Mouse (Mus musculus) MEL (cell line): ENCODE data around the gene Gtsf1.

ENCODE experiments used
- BHLHE40 ChIP-seq: IDR thresholded peaks from 2 replicates; pipeline ENCODE4 v1.6.1; 2012; ENCODE audit warnings: low read depth, mild to moderate bottlenecking, inconsistent platforms, low read length, improper control_type of control experiment, borderline replicate concordance
- CHD2 ChIP-seq: IDR thresholded peaks from 2 replicates; pipeline ENCODE4 v1.6.1; 2011; ENCODE audit warnings: low read length, improper control_type of control experiment
- CTCF ChIP-seq, 3 experiments: IDR thresholded peaks in 2 of 3; conservative IDR thresholded peaks in 1 of 3; 2 replicates each; pipeline ENCODE4 v1.5.1; 2011 to 2012; ENCODE audit warnings: low read length in 3 of 3, low read depth in 2 of 3, mild to moderate bottlenecking in 2 of 3, improper control_type of control experiment in 1 of 3, inconsistent platforms in 1 of 3, mixed read lengths in 1 of 3, moderate library complexity in 1 of 3; ENCODE audit not compliant: control insufficient read depth in 1 of 3, insufficient read depth in 1 of 3, poor library complexity in 1 of 3, severe bottlenecking in 1 of 3
- EP300 ChIP-seq, 2 experiments: IDR thresholded peaks; 2 replicates each; pipeline ENCODE4 v1.6.1; 2011; ENCODE audit warnings: improper control_type of control experiment in 2 of 2, low read length in 2 of 2, low read depth in 1 of 2, mild to moderate bottlenecking in 1 of 2
- GATA1 ChIP-seq: IDR thresholded peaks from 2 replicates; pipeline ENCODE4 v1.6.1; 2011; ENCODE audit warnings: low read depth, low read length, improper control_type of control experiment
- JUND ChIP-seq: IDR thresholded peaks from 2 replicates; pipeline ENCODE4 v1.6.1; 2011; ENCODE audit warnings: low read depth, mild to moderate bottlenecking, improper control_type of control experiment, low read length
- MAX ChIP-seq: IDR thresholded peaks from 2 replicates; pipeline ENCODE4 v1.6.1; 2011; ENCODE audit warnings: low read length, improper control_type of control experiment
- MEF2A ChIP-seq: IDR thresholded peaks from 2 replicates; pipeline ENCODE4 v1.6.1; 2014; ENCODE audit warnings: low read depth, mild to moderate bottlenecking, inconsistent platforms, low read length, improper control_type of control experiment; ENCODE audit not compliant: poor library complexity, insufficient replicate concordance, severe bottlenecking; ENCODE audit errors: extremely low read depth
- POLR2A ChIP-seq, 2 experiments: IDR thresholded peaks; 2 replicates each; pipeline ENCODE4 v1.6.1; 2011 to 2012; ENCODE audit warnings: low read length in 2 of 2, mild to moderate bottlenecking in 2 of 2, control low read depth in 1 of 2, improper control_type of control experiment in 1 of 2, low read depth in 1 of 2, moderate library complexity in 1 of 2; ENCODE audit not compliant: control insufficient read depth in 1 of 2, insufficient read depth in 1 of 2, poor library complexity in 1 of 2
- USF1 ChIP-seq: IDR thresholded peaks from 2 replicates; pipeline ENCODE4 v1.6.1; 2014; ENCODE audit warnings: low read depth, mild to moderate bottlenecking, inconsistent platforms, low read length, improper control_type of control experiment, moderate library complexity
- ZNF384 ChIP-seq: IDR thresholded peaks from 2 replicates; pipeline ENCODE4 v1.6.1; 2012; ENCODE audit warnings: low read depth, mild to moderate bottlenecking, inconsistent platforms, low read length, improper control_type of control experiment

GRCm38 (mm10) chr15:103359869-103360602, 70.2 kb downstream of the Gtsf1 start:
- TF ChIP-seq GATA1, result no peak
- no peak for TF ChIP-seq POLR2A (IDR thresholded peaks at IDR 0.05; ENCODE audit: control insufficient read depth in 1 of 2, insufficient read depth in 1 of 2, low read depth in 1 of 2, low read length in 2 of 2, poor library complexity in 1 of 2)
- no peak for TF ChIP-seq JUND
- no peak for TF ChIP-seq CTCF (IDR thresholded peaks at IDR 0.05 in 2 of 3, conservative IDR thresholded peaks at IDR 0.05 in 1 of 3; ENCODE audit: control insufficient read depth in 1 of 3, insufficient read depth in 1 of 3, low read depth in 2 of 3, low read length in 3 of 3, poor library complexity in 1 of 3, severe bottlenecking in 1 of 3)
- no peak for TF ChIP-seq CHD2
- no peak for TF ChIP-seq BHLHE40
- TF ChIP-seq ZNF384, result no peak
- no peak for TF ChIP-seq MEF2A
- TF ChIP-seq MAX, result no peak
- no peak for TF ChIP-seq USF1
- TF ChIP-seq EP300 (IDR thresholded peaks at IDR 0.05; ENCODE audit: low read depth in 1 of 2, low read length in 2 of 2), result no peak
